Mouse (Mus musculus) megakaryocyte, embryonic 14.5 days (primary cell): ENCODE measurements around the gene Flot1. TPM values are rescaled to one million over a fixed set of nuclear protein-coding genes. Genes with fewer than 3 reads are reported as not detected.

ENCODE experiments used
- H3K27me3 ChIP-seq: replicated peaks from 2 replicates; pipeline ENCODE3; 2012; ENCODE audit warnings: inconsistent platforms
- H3K36me3 ChIP-seq: replicated peaks from 2 replicates; pipeline ENCODE3; 2012; ENCODE audit warnings: low read length, inconsistent platforms, mixed read lengths
- H3K4me1 ChIP-seq: 2 replicates; pipeline ENCODE4 v1.6.1; 2012; ENCODE audit warnings: inconsistent platforms
- H3K4me3 ChIP-seq: replicated peaks from 2 replicates; pipeline ENCODE3; 2012; ENCODE audit warnings: moderate library complexity, mild to moderate bottlenecking, inconsistent platforms
- H3K9me3 ChIP-seq: 2 replicates; pipeline ENCODE4 v1.6.1; 2012; ENCODE audit warnings: inconsistent platforms
- FLI1 ChIP-seq: IDR thresholded peaks from 2 replicates; pipeline ENCODE4 v1.6.1; 2012; ENCODE audit warnings: low read length, inconsistent platforms, mixed read lengths
- GATA1 ChIP-seq: IDR thresholded peaks from 3 replicates; pipeline ENCODE4 v1.6.1; 2012; ENCODE audit warnings: mixed read lengths, low read length, inconsistent platforms, borderline replicate concordance
- polyA plus RNA-seq: library from polyadenylated mRNA; stranded (reverse); fragments of >175 nt; gene quantifications from 2 replicates; pipeline ENCODE4 v1.2.3, GENCODE M21; 2012; ENCODE audit warnings: low replicate concordance; ENCODE audit not compliant: insufficient read depth

Gene Flot1
- polyA plus RNA-seq, 1 experiment = 163 TPM

- no peak for TF ChIP-seq FLI1
- no peak for TF ChIP-seq GATA1
- no peak overlapping the region for H3K4me3 ChIP-seq
- H3K4me1 ChIP-seq = peaks cover 34% of the 10 kb centered on the region
- H3K27me3 ChIP-seq = peaks cover 17% of the 10 kb centered on the region
- H3K36me3 ChIP-seq = no peaks in the 10 kb centered on the region
- H3K9me3 ChIP-seq = no peaks in the 10 kb centered on the region
These were observed 35.5 kb upstream of the Flot1 start for GRCm38 (mm10) chr17:35787493-35787892.

GRCm38 (mm10) chr17:35788025-35788424, 35.0 kb upstream of the Flot1 start:
- TF ChIP-seq FLI1 (no peak), GATA1 (no peak)
- Histone ChIP-seq H3K4me1 (peaks cover 32% of the 10 kb centered on the region), H3K27me3 (peaks cover 17% of the 10 kb centered on the region), H3K36me3 (no peaks in the 10 kb centered on the region), H3K4me3 (no peak overlapping the region), H3K9me3 (no peaks in the 10 kb centered on the region)

DNA sequence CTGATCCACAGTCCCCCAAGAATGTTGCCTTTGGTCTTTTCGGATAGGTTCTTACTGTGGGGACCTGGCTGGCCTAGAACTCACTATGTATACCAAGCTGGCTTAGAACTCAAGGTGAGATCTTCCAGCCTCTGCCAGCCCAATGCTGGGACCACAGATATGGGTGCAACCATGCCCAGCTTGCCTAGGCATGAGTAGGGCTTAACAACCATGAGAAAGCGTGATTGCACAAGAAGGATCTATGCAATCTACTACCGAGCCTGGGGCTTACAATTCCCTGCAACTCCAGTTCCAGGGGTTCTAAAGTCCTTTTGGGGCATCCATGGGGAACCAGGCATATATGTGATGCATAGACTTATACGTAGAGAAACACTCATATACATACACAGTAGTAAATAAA, 32.1 kb upstream of the Flot1 start:
- Histone ChIP-seq H3K4me3 (no peak overlapping the region), H3K27me3 (peaks cover 17% of the 10 kb centered on the region), H3K36me3 (no peaks in the 10 kb centered on the region), H3K4me1 (peaks cover 21% of the 10 kb centered on the region), H3K9me3 (0 out of 2 replicates have a peak, but pooled peaks cover 1% of the 10 kb centered on the region)
- no peak for TF ChIP-seq FLI1
- no peak for TF ChIP-seq GATA1

DNA sequence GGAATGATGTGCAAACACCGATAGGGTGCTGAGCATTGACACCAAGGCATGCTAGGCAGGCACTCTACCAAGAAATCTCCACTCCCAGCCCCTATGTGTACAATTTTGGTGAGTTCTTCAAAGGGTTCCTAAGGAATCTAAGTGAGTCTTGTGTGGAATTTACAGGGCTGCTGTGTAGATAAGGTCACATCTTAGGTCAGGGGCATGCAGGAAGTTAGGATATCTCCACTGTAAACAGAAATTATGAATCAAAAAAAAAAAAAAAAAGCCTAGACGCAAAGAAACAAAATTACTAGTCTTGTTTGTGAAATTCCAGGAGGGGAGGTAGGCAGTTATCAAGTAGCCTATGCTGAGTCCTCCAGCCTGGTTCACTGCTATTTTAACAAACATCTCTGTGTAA, 30.2 kb upstream of the Flot1 start:
- Histone ChIP-seq H3K27me3 (peaks cover 14% of the 10 kb centered on the region), H3K36me3 (no peaks in the 10 kb centered on the region), H3K4me1 (peaks cover 25% of the 10 kb centered on the region), H3K4me3 (no peak overlapping the region), H3K9me3 (0 out of 2 replicates have a peak, but pooled peaks cover 3% of the 10 kb centered on the region)
- TF ChIP-seq FLI1 = no peak
- no peak for TF ChIP-seq GATA1

DNA sequence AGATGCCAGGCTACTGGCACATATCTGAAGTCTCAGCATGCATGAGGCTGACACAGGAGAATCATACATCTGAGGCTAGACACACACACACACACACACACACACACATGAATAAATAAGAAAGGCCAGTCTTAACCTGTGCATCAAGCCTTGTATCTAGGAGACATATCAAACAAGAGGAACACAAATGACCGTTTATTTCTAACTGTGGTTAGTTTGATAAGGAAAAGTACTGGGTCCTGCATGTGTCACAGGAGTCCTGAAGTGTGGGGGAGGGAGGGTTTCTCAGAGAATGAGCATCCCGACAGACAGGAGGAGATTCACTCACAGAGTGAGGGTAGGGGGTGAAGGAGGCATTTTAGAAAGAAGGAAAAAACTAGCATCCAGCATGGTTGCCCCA, 27.9 kb upstream of the Flot1 start:
- Histone ChIP-seq H3K27me3 (peaks cover 7% of the 10 kb centered on the region), H3K9me3 (peaks cover 15% of the 10 kb centered on the region), H3K4me1 (peaks cover 29% of the 10 kb centered on the region), H3K4me3 (no peak overlapping the region), H3K36me3 (no peaks in the 10 kb centered on the region)
- TF ChIP-seq GATA1 = no peak
- TF ChIP-seq FLI1 = no peak

- Histone ChIP-seq H3K4me1 (peaks cover 29% of the 10 kb centered on the region), H3K9me3 (peaks cover 15% of the 10 kb centered on the region)
- TF ChIP-seq GATA1 (no peak), FLI1 (no peak)
These were observed 27.4 kb upstream of the Flot1 start for GRCm38 (mm10) chr17:35795656-35796055.

DNA sequence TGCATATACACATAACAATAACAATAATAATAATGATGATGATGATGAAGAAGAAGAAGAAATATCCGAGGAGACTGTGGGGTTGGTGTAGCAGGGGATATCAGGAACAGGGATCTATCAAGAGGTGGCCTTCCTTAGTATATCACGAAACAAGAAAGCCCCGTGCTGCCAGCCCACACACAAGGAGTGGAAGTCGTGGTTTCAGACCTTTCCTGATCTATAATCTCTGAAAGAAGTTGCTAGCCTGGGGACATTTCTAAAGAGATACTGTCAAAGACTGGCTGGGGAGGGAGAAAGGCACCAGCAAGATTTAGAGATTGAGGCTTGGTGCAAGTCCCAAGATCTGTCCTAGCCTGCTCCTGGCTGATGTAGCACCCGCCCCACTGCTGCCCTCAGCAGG, 26.2 kb upstream of the Flot1 start:
- Histone ChIP-seq H3K27me3 (peaks cover 5% of the 10 kb centered on the region), H3K4me1 (peaks cover 29% of the 10 kb centered on the region), H3K36me3 (no peaks in the 10 kb centered on the region), H3K9me3 (peaks cover 15% of the 10 kb centered on the region), H3K4me3 (no peak overlapping the region)
- no peak for TF ChIP-seq FLI1
- no peak for TF ChIP-seq GATA1

More at GRCm38 (mm10) chr17:35795656-35796055, 27.4 kb upstream of the Flot1 start:
- Histone ChIP-seq H3K27me3 (peaks cover 4% of the 10 kb centered on the region), H3K4me3 (no peak overlapping the region), H3K36me3 (no peaks in the 10 kb centered on the region)

DNA sequence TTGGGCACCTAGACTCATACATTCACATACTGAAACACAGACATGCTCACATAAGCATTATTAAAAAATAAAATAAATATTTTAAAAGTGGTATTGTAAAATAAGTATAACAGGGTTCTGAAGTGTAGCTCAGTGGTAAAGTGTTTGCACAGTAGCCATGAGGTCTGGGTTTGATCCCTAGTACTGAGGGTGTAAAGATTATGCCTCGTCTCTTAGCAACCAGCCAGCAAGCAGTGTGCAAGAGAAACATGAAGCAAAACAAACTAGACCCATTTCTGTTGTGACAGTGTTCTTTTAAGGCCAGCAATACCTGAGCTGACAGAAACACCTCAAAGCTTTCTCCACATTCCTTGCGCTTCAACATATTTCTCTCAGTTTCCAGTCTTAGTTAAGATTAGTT, 22.1 kb upstream of the Flot1 start:
- Histone ChIP-seq H3K9me3 (peaks cover 14% of the 10 kb centered on the region), H3K36me3 (no peaks in the 10 kb centered on the region), H3K4me3 (no peak overlapping the region), H3K27me3 (peaks cover 24% of the 10 kb centered on the region), H3K4me1 (peaks cover 14% of the 10 kb centered on the region)
- no peak for TF ChIP-seq FLI1

- peaks cover 12% of the 10 kb centered on the region for H3K9me3 ChIP-seq
- peaks cover 24% of the 10 kb centered on the region for H3K27me3 ChIP-seq
- no peaks in the 10 kb centered on the region for H3K36me3 ChIP-seq
- TF ChIP-seq GATA1 = no peak
- no peak overlapping the region for H3K4me3 ChIP-seq
- peaks cover 16% of the 10 kb centered on the region for H3K4me1 ChIP-seq
These were observed 20.0 kb upstream of the Flot1 start for GRCm38 (mm10) chr17:35803020-35803419.

DNA sequence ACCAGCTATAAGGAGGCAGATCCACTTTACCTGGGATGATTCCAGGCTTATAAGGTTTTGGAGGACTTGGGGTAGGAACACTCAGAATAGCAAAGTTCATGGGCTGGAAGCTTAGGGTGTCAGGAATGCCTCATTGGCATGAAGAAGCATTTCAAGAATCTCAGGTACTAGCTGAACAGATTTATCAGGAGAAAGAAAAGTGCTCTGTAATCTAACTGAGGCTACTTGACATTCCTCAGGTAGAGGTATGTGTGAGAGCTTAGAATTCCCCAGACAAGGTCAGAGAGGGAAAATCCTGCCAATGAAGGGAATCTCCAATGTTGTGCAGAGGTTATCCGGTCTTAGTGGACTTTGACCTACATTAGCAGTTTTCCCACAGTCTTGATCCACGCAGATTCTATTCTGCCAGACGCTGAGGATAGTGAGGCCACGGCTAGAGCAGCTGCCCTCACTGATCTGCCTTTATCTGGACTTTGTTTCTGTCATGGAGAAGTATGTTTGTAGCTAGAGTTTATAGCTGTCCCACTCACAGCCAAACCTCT, 19.1 kb upstream of the Flot1 start:
- Histone ChIP-seq H3K4me1 (peaks cover 19% of the 10 kb centered on the region), H3K27me3 (peaks cover 24% of the 10 kb centered on the region), H3K4me3 (no peak overlapping the region), H3K9me3 (peaks cover 3% of the 10 kb centered on the region), H3K36me3 (no peaks in the 10 kb centered on the region)
- TF ChIP-seq FLI1 (no peak), GATA1 (no peak)

DNA sequence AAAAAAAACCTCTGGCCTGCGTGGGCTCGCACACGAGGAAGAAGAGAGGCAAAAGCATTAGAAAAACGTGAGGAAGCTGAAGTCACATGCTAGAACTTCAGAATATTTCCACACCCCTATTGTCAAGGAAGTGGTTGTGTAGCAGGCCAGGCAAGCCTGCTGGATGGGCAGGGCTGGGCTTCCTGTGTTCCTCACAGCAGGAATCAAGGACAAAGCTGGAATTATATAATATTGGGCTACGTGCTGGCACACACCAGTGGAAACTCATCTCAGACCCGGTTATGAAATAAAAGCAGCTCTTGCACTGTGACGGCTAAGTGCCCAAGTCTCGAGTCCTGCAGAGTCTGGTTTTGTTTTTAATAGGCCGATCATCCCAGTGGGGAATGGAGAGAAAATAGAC, 15.0 kb upstream of the Flot1 start:
- Histone ChIP-seq H3K9me3 (no peaks in the 10 kb centered on the region), H3K27me3 (peaks cover 12% of the 10 kb centered on the region), H3K4me1 (peaks cover 34% of the 10 kb centered on the region), H3K36me3 (no peaks in the 10 kb centered on the region), H3K4me3 (no peak overlapping the region)
- TF ChIP-seq FLI1 (no peak), GATA1 (no peak)
